8 mouse cellular contexts compared by ENCODE assay signal in the genomic region with DNA sequence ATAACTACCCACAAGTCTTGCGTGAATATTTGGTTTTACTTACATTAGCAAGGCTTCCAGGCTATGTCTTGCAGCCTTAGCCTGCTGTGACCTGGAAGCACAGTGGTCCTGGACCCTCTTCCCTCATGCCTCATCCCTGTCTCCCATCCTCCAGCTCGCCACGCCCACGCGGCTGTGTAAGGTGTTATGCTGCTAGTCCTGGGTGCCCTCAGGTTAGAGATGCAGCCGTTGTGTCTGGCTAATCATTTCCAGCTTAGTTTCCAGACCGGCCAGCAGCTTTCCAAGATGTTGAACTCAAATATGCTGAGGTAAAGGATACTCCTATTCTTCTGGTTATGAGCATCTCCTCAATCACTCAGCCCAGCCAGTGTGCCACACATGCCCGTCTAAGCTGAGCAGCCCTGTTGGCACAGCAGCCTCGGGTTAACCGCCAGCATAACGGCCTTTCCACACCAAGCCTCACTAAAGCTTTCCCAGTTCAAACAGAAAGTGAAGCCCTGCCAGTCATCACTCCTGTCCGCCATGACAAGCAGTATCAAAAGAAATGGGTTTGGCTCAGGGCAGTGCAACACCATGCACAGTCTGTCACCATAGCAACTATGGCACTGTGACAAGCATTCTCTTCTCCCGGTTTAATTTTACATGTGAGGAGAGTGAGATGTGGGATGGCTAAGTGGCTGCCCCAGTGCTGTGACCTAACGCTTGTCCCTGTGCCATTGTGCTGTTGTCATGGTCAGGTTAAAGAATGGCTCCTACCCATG.
DNase-seq lines count a peak whose midpoint lies in the region; ATAC-seq and TF ChIP-seq lines count a peak whose summit lies in the region.

No protein-coding gene starts in this region.

- no peak for TF ChIP-seq CTCF in lung, embryonic 14.5 days (IDR thresholded peaks at IDR 0.05; ENCODE audit: low read depth)

- intact Hi-C loops in left cerebral cortex, postnatal 25 days (cut with DNase I) = loop anchor here (5.0 kb wide), 1 partner anchor 278 kb away; a partner anchor contains a TSS

- H3K4me2 ChIP-seq in lung, embryonic 14.5 days = no peak overlapping the region

- no peak overlapping the region for H3K27ac ChIP-seq in lung, embryonic 14.5 days (ENCODE audit: low read depth)
- peak overlapping the region; percentile 76 for H3K27ac ChIP-seq in hindbrain, embryonic 10.5 days

- H3K9me3 ChIP-seq in lung, embryonic 14.5 days (ENCODE audit: low read depth, low read length) = no peaks in the 10 kb centered on the region
- no peaks in the 10 kb centered on the region for H3K9me3 ChIP-seq in hindbrain, embryonic 10.5 days

- peak; percentile 62 for DNase-seq in lung, embryonic 14.5 days
- DNase-seq in lung, postnatal 14 days = no peak
- DNase-seq in hindbrain, embryonic 10.5 days (ENCODE audit: low spot score) = peak; percentile 55
- DNase-seq in left cerebral cortex, postnatal 25 days (ENCODE audit: low spot score in 2 of 2) = peak; percentile 60 to 82
- DNase-seq in right cerebral cortex, postnatal 25 days = peak; percentile 47
- no peak for DNase-seq in adrenal gland, postnatal 10 days
- no peak for DNase-seq in adrenal gland, adult 8-10 months
- DNase-seq in thymus, postnatal 14 days = no peak

- H3K36me3 ChIP-seq in lung, embryonic 14.5 days (ENCODE audit: insufficient read depth) = no peaks in the 10 kb centered on the region
- H3K36me3 ChIP-seq in hindbrain, embryonic 10.5 days = no peaks in the 10 kb centered on the region

- H3K27me3 ChIP-seq in lung, embryonic 14.5 days (ENCODE audit: insufficient read depth, low read length) = no peaks in the 10 kb centered on the region
- peaks cover 5% of the 10 kb centered on the region for H3K27me3 ChIP-seq in hindbrain, embryonic 10.5 days (ENCODE audit: insufficient read depth, poor library complexity, severe bottlenecking)

- H3K4me1 ChIP-seq in lung, embryonic 14.5 days (ENCODE audit: insufficient read depth) = no peaks in the 10 kb centered on the region
- peaks cover 38% of the 10 kb centered on the region for H3K4me1 ChIP-seq in hindbrain, embryonic 10.5 days (replicated peaks)

- peak; percentile 60; the same call in 1 of the 2 replicates for ATAC-seq in lung, embryonic 14.5 days (ENCODE audit: insufficient read depth)

- H3K4me3 ChIP-seq in lung, embryonic 14.5 days (ENCODE audit: low read depth, low read length) = no peak overlapping the region
- no peak overlapping the region for H3K4me3 ChIP-seq in hindbrain, embryonic 10.5 days

- WGBS in lung, embryonic 14.5 days = 69% methylated on average over 14 of the region's 14 CpGs
- WGBS in hindbrain, embryonic 10.5 days = 62% methylated on average over 14 of the region's 14 CpGs

- no peak overlapping the region for H3K9ac ChIP-seq in lung, embryonic 14.5 days

Comparison
In these comparisons a context has a peak if more than half of its experiments do, and no peak if none do; other contexts are left out.
1. DNase-seq: peak in lung, embryonic 14.5 days (single experiment), hindbrain, embryonic 10.5 days (single experiment), left cerebral cortex, postnatal 25 days (2 of 2) and right cerebral cortex, postnatal 25 days (single experiment); none in lung, postnatal 14 days (single experiment), adrenal gland, postnatal 10 days (single experiment), adrenal gland, adult 8-10 months (single experiment) and thymus, postnatal 14 days (single experiment).